Mouse (Mus musculus): Measurements from ENCODE around the gene Ppp1r1c. TPM values are rescaled to one million over a fixed set of nuclear protein-coding genes. Genes with fewer than 3 reads are reported as not detected.
A peak's percentile ranks its signal among the peaks of the same experiment; 100 is the strongest.

Gene Ppp1r1c
- polyA plus RNA-seq, 1 experiment from 2014 or later: not detected

DNA sequence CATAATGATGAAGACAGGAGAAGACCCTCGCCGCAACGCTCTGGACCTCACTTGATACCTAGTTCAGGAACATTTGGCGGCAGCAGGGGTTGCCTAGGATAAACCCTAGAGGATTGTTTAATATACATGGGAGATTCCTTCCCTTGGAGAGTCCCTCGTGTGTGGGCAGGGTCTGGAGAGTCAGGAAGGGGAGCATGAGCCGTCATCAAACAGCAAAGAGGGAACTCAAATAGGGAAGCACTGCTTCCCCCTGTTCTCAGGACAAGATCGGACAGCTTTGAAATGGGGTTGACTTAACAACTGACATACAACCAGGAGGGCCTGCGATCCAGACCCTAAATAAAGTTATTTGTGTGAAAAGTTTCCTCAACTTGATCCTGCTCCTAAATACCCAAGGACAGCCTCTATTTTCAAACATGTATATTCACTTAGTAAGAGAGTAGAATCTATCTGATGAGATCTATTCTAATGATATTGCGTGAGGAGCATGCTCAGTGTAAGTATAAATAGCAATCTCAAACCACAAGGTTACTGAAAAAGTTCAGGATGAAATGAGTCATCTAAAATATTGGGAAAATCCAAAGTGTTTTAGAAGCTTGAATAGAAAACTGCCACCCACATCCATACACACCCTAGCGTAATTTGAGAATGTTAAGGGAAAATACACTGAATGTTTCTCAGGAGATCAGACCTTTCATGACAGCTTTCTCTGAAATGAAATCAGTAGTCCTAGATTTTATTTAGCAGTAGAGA is 10.9 kb upstream of the Ppp1r1c start:
- no peak overlapping the region for H3K9ac ChIP-seq (ENCODE audit: low read depth, low read length)
- H3K4me3 ChIP-seq (ENCODE audit: low read depth, low read length): no peak overlapping the region
- 80% methylated on average over 10 of the region's 10 CpGs for WGBS
- no peak for TF ChIP-seq CTCF (IDR thresholded peaks at IDR 0.05; ENCODE audit: low read depth)
- no peak overlapping the region for H3K4me2 ChIP-seq (replicated peaks; ENCODE audit: low read depth)
- 0 out of 2 replicates have a peak, but pooled peaks cover 3% of the 10 kb centered on the region for H3K4me1 ChIP-seq (replicated peaks; ENCODE audit: control insufficient read depth, insufficient read depth, low read length)
- H3K36me3 ChIP-seq (ENCODE audit: control insufficient read depth, insufficient read depth): no peaks in the 10 kb centered on the region
- H3K9me3 ChIP-seq (ENCODE audit: control insufficient read depth): no peaks in the 10 kb centered on the region
- H3K27me3 ChIP-seq (replicated peaks; ENCODE audit: control insufficient read depth, insufficient read depth, low read length): no peaks in the 10 kb centered on the region
- no peak overlapping the region for H3K27ac ChIP-seq (ENCODE audit: low read depth, low read length)
- no peak for ATAC-seq

DNA sequence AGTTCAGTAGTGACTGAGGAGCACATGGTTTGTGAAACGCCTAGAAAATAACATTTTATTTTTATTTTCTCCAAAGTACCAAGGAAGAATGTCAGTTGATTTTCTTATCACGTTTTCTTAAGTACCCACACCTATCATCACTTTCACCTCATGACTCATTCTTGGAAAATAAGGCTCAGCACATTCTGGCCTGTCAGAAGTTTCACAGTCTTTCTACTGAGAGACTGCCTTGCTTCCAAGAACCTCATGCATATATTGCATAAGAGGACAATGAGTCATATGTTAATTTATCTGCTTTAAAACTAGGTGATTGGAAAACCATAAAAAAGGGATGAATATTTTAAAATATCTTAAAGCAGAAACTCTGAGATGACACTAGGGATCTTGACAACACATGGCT is 9.4 kb upstream of the Ppp1r1c start:
- WGBS: 40% methylated on average over 2 of the region's 2 CpGs

DNA sequence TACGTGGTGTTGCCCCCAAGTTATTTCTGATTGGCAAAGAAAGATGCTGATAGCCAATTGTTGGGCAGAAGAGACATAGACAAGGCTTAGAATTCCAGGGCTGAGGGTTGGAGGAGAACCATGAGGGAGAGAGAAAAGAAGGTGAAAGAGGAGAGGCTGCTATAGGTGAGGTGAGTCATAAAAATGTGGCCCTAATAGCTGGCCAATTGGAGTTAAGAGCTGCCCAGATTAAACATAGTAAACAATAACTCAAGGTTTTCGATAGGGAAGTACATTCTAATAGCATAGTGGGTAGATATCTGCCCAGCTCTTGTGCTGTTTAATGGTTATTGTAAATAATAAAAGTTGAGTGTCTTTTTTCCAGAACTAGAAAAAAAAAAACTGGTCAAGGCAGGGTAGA is 2.8 kb upstream of the Ppp1r1c start:
- WGBS: 52% methylated on average over 2 of the region's 2 CpGs
- H3K9me3 ChIP-seq (ENCODE audit: control insufficient read depth): no peaks in the 10 kb centered on the region
- ATAC-seq: no peak
- H3K9ac ChIP-seq (ENCODE audit: low read depth, low read length): no peak overlapping the region
- no peak overlapping the region for H3K4me2 ChIP-seq (replicated peaks; ENCODE audit: low read depth)
- H3K4me3 ChIP-seq (ENCODE audit: low read depth, low read length): no peak overlapping the region
- no peaks in the 10 kb centered on the region for H3K4me1 ChIP-seq (replicated peaks; ENCODE audit: control insufficient read depth, insufficient read depth, low read length)
- H3K36me3 ChIP-seq (ENCODE audit: control insufficient read depth, insufficient read depth): no peaks in the 10 kb centered on the region
- H3K27ac ChIP-seq (ENCODE audit: low read depth, low read length): no peak overlapping the region
- TF ChIP-seq CTCF (IDR thresholded peaks at IDR 0.05; ENCODE audit: low read depth): no peak
- no peaks in the 10 kb centered on the region for H3K27me3 ChIP-seq (replicated peaks; ENCODE audit: control insufficient read depth, insufficient read depth, low read length)

More for the DNA sequence above, 9.4 kb upstream of the Ppp1r1c start:
- ATAC-seq: peak; percentile 85
- Histone ChIP-seq H3K36me3 (ENCODE audit: control insufficient read depth, insufficient read depth) (no peaks in the 10 kb centered on the region), H3K4me1 (replicated peaks; ENCODE audit: control insufficient read depth, insufficient read depth, low read length) (0 out of 2 replicates have a peak, but pooled peaks cover 3% of the 10 kb centered on the region), H3K27me3 (replicated peaks; ENCODE audit: control insufficient read depth, insufficient read depth, low read length) (no peaks in the 10 kb centered on the region), H3K9ac (ENCODE audit: low read depth, low read length) (no peak overlapping the region), H3K4me3 (ENCODE audit: low read depth, low read length) (no peak overlapping the region), H3K27ac (ENCODE audit: low read depth, low read length) (no peak overlapping the region), H3K4me2 (replicated peaks; ENCODE audit: low read depth) (no peak overlapping the region), H3K9me3 (ENCODE audit: control insufficient read depth) (no peaks in the 10 kb centered on the region)
- TF ChIP-seq CTCF (IDR thresholded peaks at IDR 0.05; ENCODE audit: low read depth): no peak

DNA sequence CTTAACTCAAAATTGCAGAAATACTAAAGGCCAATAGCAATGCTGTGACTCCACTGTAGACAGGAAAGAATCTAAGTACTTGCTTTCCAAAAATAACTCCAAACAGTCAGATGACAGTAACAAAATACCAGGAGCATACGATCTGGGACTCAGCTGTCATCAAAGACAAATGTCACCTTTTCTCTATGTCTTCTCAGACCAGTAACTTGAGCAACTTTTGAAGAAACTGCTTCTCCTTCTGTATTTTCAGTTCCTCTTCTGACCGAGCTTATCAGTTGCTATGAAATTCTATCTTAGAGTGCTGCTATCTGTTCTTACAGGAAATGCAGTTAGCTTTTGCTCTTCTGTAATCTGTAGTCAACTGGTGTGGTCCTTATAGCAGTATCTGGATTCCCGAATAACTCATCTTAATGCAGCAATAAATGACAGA is 6.1 kb downstream of the Ppp1r1c start:
- no peaks in the 10 kb centered on the region for H3K9me3 ChIP-seq (ENCODE audit: control insufficient read depth)

DNA sequence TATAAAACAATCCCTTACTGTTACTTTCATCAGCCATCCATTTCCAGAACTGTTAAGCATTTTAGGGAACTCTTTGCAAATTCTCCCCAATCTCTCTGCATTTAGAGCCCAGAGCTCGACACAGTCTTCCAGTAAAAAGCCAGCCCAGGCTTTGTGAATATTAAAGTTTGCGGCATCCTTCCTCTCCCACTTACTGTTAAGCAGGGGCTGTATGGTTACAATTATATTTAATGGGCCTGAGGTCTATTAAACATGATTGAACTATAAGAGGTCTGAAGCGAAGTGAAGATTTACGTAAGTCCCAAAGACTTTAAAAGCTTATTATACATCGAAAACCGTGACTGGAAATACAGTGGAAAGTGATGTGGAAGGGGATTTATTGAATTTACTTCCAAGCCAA is 7.2 kb downstream of the Ppp1r1c start:
- ATAC-seq: no peak

More for the DNA sequence above, 6.1 kb downstream of the Ppp1r1c start:
- no peak overlapping the region for H3K4me2 ChIP-seq (replicated peaks; ENCODE audit: low read depth)
- H3K27ac ChIP-seq (ENCODE audit: low read depth, low read length): no peak overlapping the region
- no peaks in the 10 kb centered on the region for H3K27me3 ChIP-seq (replicated peaks; ENCODE audit: control insufficient read depth, insufficient read depth, low read length)
- no peak for ATAC-seq
- H3K4me3 ChIP-seq (ENCODE audit: low read depth, low read length): no peak overlapping the region
- TF ChIP-seq CTCF (IDR thresholded peaks at IDR 0.05; ENCODE audit: low read depth): no peak
- WGBS: 38% methylated on average over 3 of the region's 3 CpGs
- no peaks in the 10 kb centered on the region for H3K4me1 ChIP-seq (replicated peaks; ENCODE audit: control insufficient read depth, insufficient read depth, low read length)
- no peaks in the 10 kb centered on the region for H3K36me3 ChIP-seq (ENCODE audit: control insufficient read depth, insufficient read depth)
- no peak overlapping the region for H3K9ac ChIP-seq (ENCODE audit: low read depth, low read length)

DNA sequence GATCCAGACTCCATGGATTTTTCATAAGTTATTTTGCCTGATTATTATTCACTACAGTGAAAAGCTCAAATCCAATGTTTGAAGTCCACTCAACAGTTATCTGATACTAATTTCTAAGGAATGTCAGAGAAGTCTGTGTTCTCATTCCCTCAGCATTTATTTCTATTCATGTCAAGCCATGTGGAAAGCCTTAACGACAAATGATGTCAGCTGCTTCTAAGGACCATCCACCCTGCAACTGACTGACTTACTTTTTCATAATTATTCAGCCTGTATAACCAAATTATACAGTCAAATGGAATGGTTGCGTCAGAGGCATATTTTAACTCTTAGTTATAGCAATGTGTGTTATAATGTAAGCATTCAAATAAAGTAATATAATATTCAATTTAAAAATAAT is 8.3 kb downstream of the Ppp1r1c start:
- Histone ChIP-seq H3K9me3 (ENCODE audit: control insufficient read depth) (no peaks in the 10 kb centered on the region), H3K9ac (ENCODE audit: low read depth, low read length) (no peak overlapping the region), H3K27ac (ENCODE audit: low read depth, low read length) (no peak overlapping the region), H3K4me3 (ENCODE audit: low read depth, low read length) (no peak overlapping the region), H3K27me3 (replicated peaks; ENCODE audit: control insufficient read depth, insufficient read depth, low read length) (no peaks in the 10 kb centered on the region), H3K36me3 (ENCODE audit: control insufficient read depth, insufficient read depth) (no peaks in the 10 kb centered on the region), H3K4me1 (replicated peaks; ENCODE audit: control insufficient read depth, insufficient read depth, low read length) (no peaks in the 10 kb centered on the region), H3K4me2 (replicated peaks; ENCODE audit: low read depth) (no peak overlapping the region)
- no peak for ATAC-seq
- WGBS: 75% methylated on average over 2 of the region's 2 CpGs
- TF ChIP-seq CTCF (IDR thresholded peaks at IDR 0.05; ENCODE audit: low read depth): no peak

More for the DNA sequence above, 7.2 kb downstream of the Ppp1r1c start:
- no peak for TF ChIP-seq CTCF (IDR thresholded peaks at IDR 0.05; ENCODE audit: low read depth)
- H3K9ac ChIP-seq (ENCODE audit: low read depth, low read length): no peak overlapping the region
- no peak overlapping the region for H3K4me3 ChIP-seq (ENCODE audit: low read depth, low read length)
- H3K4me1 ChIP-seq (replicated peaks; ENCODE audit: control insufficient read depth, insufficient read depth, low read length): no peaks in the 10 kb centered on the region
- H3K4me2 ChIP-seq (replicated peaks; ENCODE audit: low read depth): no peak overlapping the region
- no peaks in the 10 kb centered on the region for H3K36me3 ChIP-seq (ENCODE audit: control insufficient read depth, insufficient read depth)
- no peak overlapping the region for H3K27ac ChIP-seq (ENCODE audit: low read depth, low read length)
- no peaks in the 10 kb centered on the region for H3K9me3 ChIP-seq (ENCODE audit: control insufficient read depth)
- H3K27me3 ChIP-seq (replicated peaks; ENCODE audit: control insufficient read depth, insufficient read depth, low read length): no peaks in the 10 kb centered on the region
- WGBS: 88% methylated on average over 6 of the region's 6 CpGs
